10 mouse cellular contexts compared by ENCODE assay signal in genomic region chr11:59811211-59811610, GRCm38 (mm10). TPM values are rescaled to one million over a fixed set of nuclear protein-coding genes. Genes with fewer than 3 reads are reported as not detected.
DNase-seq lines count a peak whose midpoint lies in the region; ATAC-seq and TF ChIP-seq lines count a peak whose summit lies in the region.
"Had no signal": no experiment of that assay in that cellular context is flagged by ENCODE, and none has a peak within 500 bp of the region (broad histone marks: within the 10 kb centered on the region; RNA-seq: fewer than 3 reads in every experiment).

No protein-coding gene starts in this region.

- 0 out of 2 replicates have a peak overlapping the region, but pooled peaks have one; percentile 21 for H3K27ac ChIP-seq in cerebellum, adult 2 months (ENCODE audit: insufficient read depth, low read length)
- H3K27ac ChIP-seq in midbrain, embryonic 13.5 days: no peak overlapping the region
- no peak overlapping the region for H3K27ac ChIP-seq in midbrain, embryonic 11.5 days (ENCODE audit: low read depth, low read length)
- 0 out of 2 replicates have a peak overlapping the region, but pooled peaks have one; percentile 41 for H3K27ac ChIP-seq in limb, embryonic 12.5 days

- DNase-seq in cerebellum, adult 2 months: no peak
- no peak for DNase-seq in cerebellum, postnatal 36 days
- no peak for DNase-seq in midbrain, embryonic 11.5 days (ENCODE audit: low spot score, missing footprints)
- no peak for DNase-seq in natural killer cell, adult 2 months (ENCODE audit: low spot score in 2 of 2)
- no peak for DNase-seq in frontal cortex, postnatal 10 days (ENCODE audit: low spot score in 2 of 2)
- no peak for DNase-seq in layer of hippocampus, postnatal 25 days (ENCODE audit: extremely low spot score in 1 of 2, low spot score in 1 of 2)
- DNase-seq: heart, adult 2 months had no signal

- H3K36me3 ChIP-seq in midbrain, embryonic 13.5 days: peaks cover 23% of the 10 kb centered on the region
- 0 out of 2 replicates have a peak, but pooled peaks cover 5% of the 10 kb centered on the region for H3K36me3 ChIP-seq in midbrain, embryonic 11.5 days (ENCODE audit: control insufficient read depth, insufficient read depth, low read length)
- H3K36me3 ChIP-seq in limb, embryonic 12.5 days: peaks cover 24% of the 10 kb centered on the region

- 73% methylated on average over 4 of the region's 4 CpGs for WGBS in cerebellum, adult 2 months
- WGBS in midbrain, embryonic 13.5 days: 80% methylated on average over 4 of the region's 4 CpGs
- 72% methylated on average over 4 of the region's 4 CpGs for WGBS in midbrain, embryonic 11.5 days
- 59% methylated on average over 4 of the region's 4 CpGs for WGBS in limb, embryonic 12.5 days

- ATAC-seq in midbrain, embryonic 13.5 days: no peak
- no peak for ATAC-seq in midbrain, embryonic 11.5 days (ENCODE audit: low FRiP score)
- ATAC-seq in limb, embryonic 12.5 days (ENCODE audit: insufficient number of reproducible peaks, insufficient read depth, low FRiP score, low TSS enrichment, low read depth): no peak
- ATAC-seq: CD4-positive, CD25-positive, alpha-beta regulatory T cell, adult 4 months had no signal

- H3K4me3 ChIP-seq in cerebellum, adult 2 months (replicated peaks; ENCODE audit: insufficient read depth, low read depth, low read length): no peak overlapping the region
- no peak overlapping the region for H3K4me3 ChIP-seq in midbrain, embryonic 13.5 days (replicated peaks)
- H3K4me3 ChIP-seq in midbrain, embryonic 11.5 days (ENCODE audit: low read depth, low read length): no peak overlapping the region
- H3K4me3 ChIP-seq in limb, embryonic 12.5 days (replicated peaks): no peak overlapping the region

- H3K9me3 ChIP-seq in midbrain, embryonic 13.5 days: no peaks in the 10 kb centered on the region
- H3K9me3 ChIP-seq in midbrain, embryonic 11.5 days (ENCODE audit: control insufficient read depth, low read length): no peaks in the 10 kb centered on the region
- H3K9me3 ChIP-seq in limb, embryonic 12.5 days: no peaks in the 10 kb centered on the region

- peaks cover 17% of the 10 kb centered on the region for H3K4me1 ChIP-seq in cerebellum, adult 2 months (ENCODE audit: control insufficient read depth, insufficient read depth, low read length)
- peaks cover 21% of the 10 kb centered on the region for H3K4me1 ChIP-seq in midbrain, embryonic 13.5 days (replicated peaks)
- peaks cover 9% of the 10 kb centered on the region for H3K4me1 ChIP-seq in midbrain, embryonic 11.5 days (ENCODE audit: control insufficient read depth, insufficient read depth, low read length)
- H3K4me1 ChIP-seq in limb, embryonic 12.5 days (replicated peaks): peaks cover 11% of the 10 kb centered on the region

- 0 out of 2 replicates have a peak overlapping the region, but pooled peaks have one; percentile 78 for H3K4me2 ChIP-seq in midbrain, embryonic 13.5 days (replicated peaks)
- no peak overlapping the region for H3K4me2 ChIP-seq in midbrain, embryonic 11.5 days
- no peak overlapping the region for H3K4me2 ChIP-seq in limb, embryonic 12.5 days

- H3K9ac ChIP-seq in midbrain, embryonic 13.5 days (replicated peaks): no peak overlapping the region
- H3K9ac ChIP-seq in midbrain, embryonic 11.5 days (ENCODE audit: low read length): no peak overlapping the region
- H3K9ac ChIP-seq in limb, embryonic 12.5 days (replicated peaks): 0 out of 2 replicates have a peak overlapping the region, but pooled peaks have one; percentile 37

- no peak for TF ChIP-seq POLR2A in cerebellum, adult 2 months (IDR thresholded peaks at IDR 0.05; ENCODE audit: borderline replicate concordance, insufficient read depth, low read length)

- no peaks in the 10 kb centered on the region for H3K27me3 ChIP-seq in cerebellum, adult 2 months (ENCODE audit: control insufficient read depth, insufficient read depth, low read length)
- H3K27me3 ChIP-seq in midbrain, embryonic 13.5 days: no peaks in the 10 kb centered on the region
- H3K27me3 ChIP-seq in midbrain, embryonic 11.5 days (ENCODE audit: control insufficient read depth, insufficient read depth, low read length): no peaks in the 10 kb centered on the region
- no peaks in the 10 kb centered on the region for H3K27me3 ChIP-seq in limb, embryonic 12.5 days

- no peak for TF ChIP-seq CTCF in cerebellum, adult 2 months (IDR thresholded peaks at IDR 0.05; ENCODE audit: borderline replicate concordance, insufficient read depth, low read depth, low read length)

RNA-seq across cellular contexts. Expression of gene Flcn, which starts 1.4 kb away (rescaled TPM):
- 81.1 and 88.2 TPM in 2 replicates for polyA plus RNA-seq in cerebellum, adult 2 months (2012; rRNA removed)
- 38.4 and 41.7 TPM in 2 replicates for polyA plus RNA-seq in midbrain, embryonic 13.5 days (2015; fragmentation: Nextera tagmentation; extraction: Ambion mirVana)
- polyA plus RNA-seq in midbrain, embryonic 11.5 days (2014; fragmentation: Nextera tagmentation; extraction: Ambion mirVana): 27.4 and 28.2 TPM in 2 replicates
- polyA plus RNA-seq in limb, embryonic 12.5 days (2016; fragmentation: Nextera tagmentation; extraction: Ambion mirVana): 37.4 and 37.5 TPM in 2 replicates
- total RNA-seq in layer of hippocampus, postnatal 25 days (2021): 10 to 100 TPM; 44.8 to 47.1 TPM

RNA-seq across cellular contexts. Expression of gene Pld6, which starts 23.8 kb away (rescaled TPM):
- 2.3 and 2.5 TPM in 2 replicates for polyA plus RNA-seq in cerebellum, adult 2 months (2012; rRNA removed)
- 2.4 and 2.7 TPM in 2 replicates for polyA plus RNA-seq in midbrain, embryonic 13.5 days (2015; fragmentation: Nextera tagmentation; extraction: Ambion mirVana)
- 0.36 and 0.79 TPM in 2 replicates for polyA plus RNA-seq in midbrain, embryonic 11.5 days (2014; fragmentation: Nextera tagmentation; extraction: Ambion mirVana)
- 4.5 and 4.7 TPM in 2 replicates for polyA plus RNA-seq in limb, embryonic 12.5 days (2016; fragmentation: Nextera tagmentation; extraction: Ambion mirVana)
- under 1 TPM; 0.49 to 0.96 TPM for total RNA-seq in layer of hippocampus, postnatal 25 days (2021)

RNA-seq across cellular contexts. Expression of gene Nt5m, which starts 28.0 kb away (rescaled TPM):
- polyA plus RNA-seq in cerebellum, adult 2 months (2012; rRNA removed): 99.5 and 99.6 TPM in 2 replicates
- 58.6 and 60.5 TPM in 2 replicates for polyA plus RNA-seq in midbrain, embryonic 13.5 days (2015; fragmentation: Nextera tagmentation; extraction: Ambion mirVana)
- 38.8 and 40.4 TPM in 2 replicates for polyA plus RNA-seq in midbrain, embryonic 11.5 days (2014; fragmentation: Nextera tagmentation; extraction: Ambion mirVana)
- 36.8 and 39.8 TPM in 2 replicates for polyA plus RNA-seq in limb, embryonic 12.5 days (2016; fragmentation: Nextera tagmentation; extraction: Ambion mirVana)
- 10 to 100 TPM; 59.8 to 63.3 TPM for total RNA-seq in layer of hippocampus, postnatal 25 days (2021)

RNA-seq across cellular contexts. Expression of gene Cops3, which starts 28.4 kb away (rescaled TPM):
- polyA plus RNA-seq in cerebellum, adult 2 months (2012; rRNA removed): 66.8 and 66.9 TPM in 2 replicates
- polyA plus RNA-seq in midbrain, embryonic 13.5 days (2015; fragmentation: Nextera tagmentation; extraction: Ambion mirVana): 218 and 223 TPM in 2 replicates
- 252 and 256 TPM in 2 replicates for polyA plus RNA-seq in midbrain, embryonic 11.5 days (2014; fragmentation: Nextera tagmentation; extraction: Ambion mirVana)
- polyA plus RNA-seq in limb, embryonic 12.5 days (2016; fragmentation: Nextera tagmentation; extraction: Ambion mirVana): 224 and 232 TPM in 2 replicates
- 10 to 100 TPM; 73.7 to 74.6 TPM for total RNA-seq in layer of hippocampus, postnatal 25 days (2021)

Comparison
In these comparisons a context has a peak if more than half of its experiments do, and no peak if none do; other contexts are left out.
1. H3K27ac ChIP-seq: peak in cerebellum, adult 2 months (single experiment) and limb, embryonic 12.5 days (single experiment); none in midbrain, embryonic 13.5 days (single experiment) and midbrain, embryonic 11.5 days (single experiment).